Comparison of ENCODE assay signal across 12 mouse cellular contexts in the genomic region with DNA sequence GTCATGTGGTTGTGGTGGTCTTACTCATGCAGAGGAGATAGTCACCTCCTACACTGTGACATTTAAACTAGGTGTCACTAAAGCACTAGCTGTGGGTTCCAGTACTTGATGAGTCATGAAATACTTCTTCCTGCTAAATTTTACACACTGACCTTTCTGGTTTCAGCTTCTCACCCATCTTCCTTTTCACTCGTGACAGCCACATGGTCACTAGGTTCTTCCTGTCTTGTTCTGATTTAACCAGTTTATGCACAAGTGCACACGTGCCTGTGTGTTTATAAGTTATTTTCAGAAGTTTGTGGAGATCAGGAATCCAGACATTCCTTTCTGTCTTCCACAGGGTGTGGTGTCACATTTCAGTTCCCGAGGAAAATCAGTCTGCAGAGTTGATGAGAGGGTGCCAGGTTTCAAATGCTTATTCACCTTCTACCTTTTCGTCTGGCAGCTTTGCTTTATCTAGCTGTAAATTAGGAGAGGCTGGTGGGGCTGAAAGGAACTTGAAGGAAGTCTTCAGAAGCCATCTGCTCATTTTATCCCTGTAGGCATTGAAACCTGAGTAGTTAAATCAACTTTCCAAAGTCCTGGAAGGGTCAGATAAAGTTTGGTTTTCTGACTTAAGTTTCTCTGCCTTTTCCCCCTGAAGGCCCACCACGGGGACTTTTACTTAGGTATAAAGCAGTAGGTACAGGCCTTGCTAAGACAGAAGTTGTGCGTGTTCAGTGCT.
DNase-seq lines count a peak whose midpoint lies in the region; ATAC-seq and TF ChIP-seq lines count a peak whose summit lies in the region.
"Had no signal": no experiment of that assay in that cellular context is flagged by ENCODE, and none has a peak within 500 bp of the region (broad histone marks: within the 10 kb centered on the region; RNA-seq: fewer than 3 reads in every experiment).

No protein-coding gene starts in this region.

- H3K4me2 ChIP-seq in forebrain, embryonic 12.5 days: no peak overlapping the region
- H3K4me2 ChIP-seq in forebrain, postnatal 0 days (ENCODE audit: low read depth): no peak overlapping the region
- no peak overlapping the region for H3K4me2 ChIP-seq in kidney, postnatal 0 days (ENCODE audit: low read length)

- TF ChIP-seq CTCF in forebrain, postnatal 0 days (IDR thresholded peaks at IDR 0.05; ENCODE audit: low read depth): no peak
- TF ChIP-seq CTCF in kidney, postnatal 0 days (IDR thresholded peaks at IDR 0.05; ENCODE audit: low read depth): no peak

- H3K36me3 ChIP-seq in forebrain, embryonic 12.5 days (replicated peaks): no peaks in the 10 kb centered on the region
- no peaks in the 10 kb centered on the region; the same call in 1 of the 2 replicates for H3K36me3 ChIP-seq in forebrain, postnatal 0 days (ENCODE audit: insufficient read depth)
- no peaks in the 10 kb centered on the region for H3K36me3 ChIP-seq in kidney, postnatal 0 days (ENCODE audit: insufficient read depth, low read length)
- H3K36me3 ChIP-seq: midbrain, embryonic 10.5 days had no signal

- no peak overlapping the region for H3K9ac ChIP-seq in forebrain, embryonic 12.5 days
- no peak overlapping the region for H3K9ac ChIP-seq in forebrain, postnatal 0 days
- no peak overlapping the region for H3K9ac ChIP-seq in kidney, postnatal 0 days (ENCODE audit: low read depth, low read length)

- H3K4me1 ChIP-seq in forebrain, embryonic 12.5 days: peaks cover 4% of the 10 kb centered on the region; the same call in 1 of the 2 replicates
- H3K4me1 ChIP-seq in forebrain, postnatal 0 days (ENCODE audit: insufficient read depth): peaks cover under 1% of the 10 kb centered on the region; the same call in 1 of the 2 replicates
- H3K4me1 ChIP-seq in kidney, postnatal 0 days (replicated peaks; ENCODE audit: insufficient read depth, low read length): peaks cover 24% of the 10 kb centered on the region

- no peak for ATAC-seq in forebrain, embryonic 12.5 days (ENCODE audit: low FRiP score)
- no peak for ATAC-seq in forebrain, postnatal 0 days
- ATAC-seq in kidney, postnatal 0 days (replicated peaks; ENCODE audit: low FRiP score, low read depth): peak; percentile 68
- no peak for ATAC-seq in erythroid progenitor cell, adult 5-6 weeks (replicated peaks; ENCODE audit: low FRiP score, poor library complexity, severe bottlenecking)
- ATAC-seq: intestine, embryonic 16.5 days had no signal

- no peaks in the 10 kb centered on the region for H3K27me3 ChIP-seq in forebrain, embryonic 12.5 days
- H3K27me3 ChIP-seq in forebrain, postnatal 0 days (ENCODE audit: insufficient read depth, low read length): no peaks in the 10 kb centered on the region
- H3K27me3 ChIP-seq in kidney, postnatal 0 days (ENCODE audit: insufficient read depth, low read length): no peaks in the 10 kb centered on the region

- 47% methylated on average over 6 of the region's 6 CpGs for WGBS in forebrain, embryonic 12.5 days
- WGBS in forebrain, postnatal 0 days: 45% methylated on average over 6 of the region's 6 CpGs
- WGBS in kidney, postnatal 0 days: 16% methylated on average over 6 of the region's 6 CpGs

- no peaks in the 10 kb centered on the region for H3K9me3 ChIP-seq in forebrain, embryonic 12.5 days
- H3K9me3 ChIP-seq in forebrain, postnatal 0 days (ENCODE audit: low read length): no peaks in the 10 kb centered on the region
- no peaks in the 10 kb centered on the region for H3K9me3 ChIP-seq in kidney, postnatal 0 days (replicated peaks; ENCODE audit: low read length)
- H3K9me3 ChIP-seq: midbrain, embryonic 10.5 days had no signal

- peak overlapping the region; percentile 21; the same call in 1 of the 2 replicates for H3K27ac ChIP-seq in forebrain, embryonic 12.5 days
- H3K27ac ChIP-seq in forebrain, postnatal 0 days (ENCODE audit: low read depth, low read length): no peak overlapping the region
- H3K27ac ChIP-seq in kidney, postnatal 0 days: peak overlapping the region; percentile 32; the same call in 1 of the 2 replicates
- H3K27ac ChIP-seq: midbrain, embryonic 10.5 days had no signal

- no peak for DNase-seq in forebrain, postnatal 0 days
- DNase-seq in kidney, postnatal 0 days (ENCODE audit: low spot score): peak; percentile 83
- no peak for DNase-seq in kidney, postnatal 25 days
- peak; percentile 15 for DNase-seq in embryo, embryonic 9.5 days (ENCODE audit: extremely low spot score)
- peak; percentile 63 for DNase-seq in mesoderm, embryonic 11.5 days (ENCODE audit: low read depth, low spot score)
- DNase-seq in layer of hippocampus, postnatal 25 days (ENCODE audit: extremely low spot score in 1 of 2, low spot score in 1 of 2): no peak
- DNase-seq: adrenal gland, adult 8-10 months; cerebellum, postnatal 10 days had no signal

- H3K4me3 ChIP-seq in forebrain, embryonic 12.5 days (replicated peaks): no peak overlapping the region
- no peak overlapping the region for H3K4me3 ChIP-seq in forebrain, postnatal 0 days (ENCODE audit: low read depth, low read length)
- H3K4me3 ChIP-seq in kidney, postnatal 0 days (replicated peaks; ENCODE audit: low read depth, low read length): no peak overlapping the region
- H3K4me3 ChIP-seq: midbrain, embryonic 10.5 days had no signal

Comparison
In these comparisons a context has a peak if more than half of its experiments do, and no peak if none do; other contexts are left out.
1. DNase-seq: peak in kidney, postnatal 0 days (single experiment), embryo, embryonic 9.5 days (single experiment) and mesoderm, embryonic 11.5 days (single experiment); none in forebrain, postnatal 0 days (single experiment), kidney, postnatal 25 days (0 of 2) and layer of hippocampus, postnatal 25 days (0 of 2).